Mouse (Mus musculus) ES-CJ7 (cell line): ENCODE measurements around the gene Dock3.

Experiments
- DNase-seq: peaks from one replicate; pipeline ENCODE4 v3.0.0; 2011; ENCODE audit warnings: low read depth, low spot score

Gene Dock3

GRCm38 (mm10) chr9:107037947-107038346 is 193.8 kb downstream of the Dock3 start:
- no peak for DNase-seq

GRCm38 (mm10) chr9:107027586-107027985 is 204.1 kb downstream of the Dock3 start:
- DNase-seq, result peak; percentile 5

GRCm38 (mm10) chr9:107009841-107010240 is 221.9 kb downstream of the Dock3 start:
- DNase-seq, result no peak

GRCm38 (mm10) chr9:107003187-107003586 is 228.5 kb downstream of the Dock3 start:
- no peak for DNase-seq

GRCm38 (mm10) chr9:106970742-106971141 is 261.0 kb downstream of the Dock3 start:
- DNase-seq, result no peak

GRCm38 (mm10) chr9:106958452-106958851 is 273.3 kb downstream of the Dock3 start:
- DNase-seq, result no peak

- no peak for DNase-seq
Observed at GRCm38 (mm10) chr9:106955486-106955885, 276.2 kb downstream of the Dock3 start.

GRCm38 (mm10) chr9:106934998-106935397 is 296.7 kb downstream of the Dock3 start:
- DNase-seq, result no peak

GRCm38 (mm10) chr9:106914878-106915277 is 316.8 kb downstream of the Dock3 start:
- DNase-seq, result no peak

GRCm38 (mm10) chr9:106913759-106914158 is 317.9 kb downstream of the Dock3 start:
- no peak for DNase-seq

- DNase-seq, result no peak
Observed at GRCm38 (mm10) chr9:106911624-106912023, 320.1 kb downstream of the Dock3 start.

GRCm38 (mm10) chr9:106908715-106909114 is 323.0 kb downstream of the Dock3 start:
- no peak for DNase-seq

GRCm38 (mm10) chr9:106908174-106908573 is 323.5 kb downstream of the Dock3 start:
- DNase-seq, result no peak

GRCm38 (mm10) chr9:106906597-106906996 is 325.1 kb downstream of the Dock3 start:
- no peak for DNase-seq

GRCm38 (mm10) chr9:106903791-106904134 is 327.9 kb downstream of the Dock3 start:
- peak; percentile 74 for DNase-seq

GRCm38 (mm10) chr9:106903099-106903790 is 328.5 kb downstream of the Dock3 start:
- DNase-seq, result no peak

GRCm38 (mm10) chr9:106901596-106901995 is 330.1 kb downstream of the Dock3 start:
- no peak for DNase-seq

GRCm38 (mm10) chr9:106898901-106899300 is 332.8 kb downstream of the Dock3 start:
- no peak for DNase-seq

GRCm38 (mm10) chr9:106893327-106893726 is 338.4 kb downstream of the Dock3 start:
- DNase-seq, result no peak

GRCm38 (mm10) chr9:106892552-106892875 is 339.2 kb downstream of the Dock3 start:
- DNase-seq, result no peak

- peak; percentile 99 for DNase-seq
Observed at GRCm38 (mm10) chr9:106891829-106892551, 339.7 kb downstream of the Dock3 start, which contains the start of gene Manf. Gene Manf, minus strand, starts transcription at chr9:106891979.

GRCm38 (mm10) chr9:106891341-106891741 is 340.4 kb downstream of the Dock3 start:
- no peak for DNase-seq

- no peak for DNase-seq
Observed at GRCm38 (mm10) chr9:106890496-106891240, 341.0 kb downstream of the Dock3 start.
